Mouse (Mus musculus): ENCODE measurements around the gene Misp.

The Misp gene

DNA sequence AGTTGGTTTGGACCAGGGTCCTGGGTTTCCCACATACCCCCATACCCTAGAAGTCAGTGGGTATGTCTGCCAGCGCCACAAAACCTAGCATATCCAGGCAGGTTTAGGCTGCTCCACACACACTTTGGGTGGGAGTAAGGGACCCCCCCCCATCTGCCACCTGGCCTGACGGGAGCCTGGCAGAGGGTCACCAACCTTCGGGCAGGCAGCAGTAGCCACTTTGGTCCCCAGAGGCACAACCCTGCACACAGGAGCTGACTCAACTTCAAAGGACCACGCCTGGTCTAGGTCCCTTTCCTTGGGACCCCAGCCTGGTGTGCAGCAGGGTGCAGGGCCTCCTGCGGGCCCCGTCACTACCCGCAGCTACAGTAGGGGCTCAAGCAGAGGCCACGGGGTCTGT lies 512 bp upstream of the Misp start:
- in situ Hi-C loops (cut with MboI, MseI): no loop called here

GRCm38 (mm10) chr10:79821731-79822130 lies 942 bp downstream of the Misp start:
- in situ Hi-C loops (cut with MboI, MseI): no loop called here

GRCm38 (mm10) chr10:79822372-79822771 lies 1.6 kb downstream of the Misp start:
- in situ Hi-C loops (cut with MboI, MseI): no loop called here

- in situ Hi-C loops (cut with MboI, MseI): no loop called here
These were observed 2.2 kb downstream of the Misp start for GRCm38 (mm10) chr10:79823011-79823410.

DNA sequence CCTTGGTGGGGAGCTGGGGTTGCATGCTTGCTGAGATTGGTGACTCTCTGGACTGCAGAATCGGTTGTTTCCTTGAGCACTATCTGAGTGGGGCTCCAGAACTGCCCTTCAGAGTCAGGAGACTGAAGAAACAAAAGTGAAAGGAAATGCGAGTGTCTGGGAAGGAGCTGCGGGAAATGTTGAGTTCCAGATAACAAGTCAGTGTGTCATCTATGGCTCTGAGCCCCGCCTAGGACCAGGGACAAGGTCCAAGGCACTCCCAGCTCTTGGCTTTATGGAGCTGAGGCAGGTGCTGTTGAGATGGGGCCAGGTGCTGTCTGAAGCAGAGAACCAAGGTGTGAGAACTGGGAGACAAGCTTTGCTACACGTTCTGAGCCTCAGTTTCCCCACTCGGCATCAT lies 3.6 kb downstream of the Misp start:
- in situ Hi-C loops (cut with MboI, MseI): no loop called here

GRCm38 (mm10) chr10:79831583-79831982 lies 10.8 kb downstream of the Misp start:
- in situ Hi-C loops (cut with MboI, MseI): loop anchor here (5.0 kb wide), 1 partner anchor 91 kb away; the partner anchor contains the start of gene R3hdm4

GRCm38 (mm10) chr10:79832026-79832785 lies 11.4 kb downstream of the Misp start:
- in situ Hi-C loops (cut with MboI, MseI): loop anchor here (5.0 kb wide), 1 partner anchor 90 kb away; the partner anchor contains the start of gene R3hdm4

GRCm38 (mm10) chr10:79832786-79833181 lies 12.0 kb downstream of the Misp start:
- in situ Hi-C loops (cut with MboI, MseI): loop anchor here (5.0 kb wide), 1 partner anchor 90 kb away; the partner anchor contains the start of gene R3hdm4

DNA sequence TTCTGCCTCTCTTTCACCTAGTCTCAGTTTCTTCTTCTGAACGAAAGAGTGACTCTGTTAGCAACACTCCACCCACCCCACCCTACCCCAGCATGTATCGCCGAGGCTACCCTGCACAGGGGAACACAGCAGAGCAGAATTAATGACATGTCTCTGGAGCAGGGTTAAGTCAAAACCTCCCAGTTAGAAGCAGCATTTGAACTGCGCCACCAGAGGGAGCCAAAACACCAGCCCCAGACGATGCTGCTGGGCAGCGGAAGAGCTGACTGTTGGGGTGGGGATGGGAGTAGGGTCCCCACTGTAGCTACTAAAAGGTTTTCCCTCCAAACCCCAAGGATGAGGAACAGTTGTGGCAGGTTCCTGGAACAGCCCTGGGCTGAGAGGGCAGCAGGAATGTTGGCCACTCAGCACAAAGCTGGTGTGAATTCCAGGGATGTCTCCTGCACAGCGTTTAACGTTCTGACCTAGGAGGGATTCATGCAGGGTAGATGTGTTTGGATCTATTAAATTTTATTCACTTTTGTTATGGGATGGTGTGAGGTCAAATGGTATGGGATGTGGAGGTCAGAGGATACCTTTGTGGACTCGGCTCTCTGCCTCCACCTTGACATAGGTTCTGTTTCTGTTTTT lies 14.1 kb downstream of the Misp start:
- in situ Hi-C loops (cut with MboI, MseI): loop anchor here (5.0 kb wide), 1 partner anchor 87 kb away; the partner anchor contains the start of gene R3hdm4

DNA sequence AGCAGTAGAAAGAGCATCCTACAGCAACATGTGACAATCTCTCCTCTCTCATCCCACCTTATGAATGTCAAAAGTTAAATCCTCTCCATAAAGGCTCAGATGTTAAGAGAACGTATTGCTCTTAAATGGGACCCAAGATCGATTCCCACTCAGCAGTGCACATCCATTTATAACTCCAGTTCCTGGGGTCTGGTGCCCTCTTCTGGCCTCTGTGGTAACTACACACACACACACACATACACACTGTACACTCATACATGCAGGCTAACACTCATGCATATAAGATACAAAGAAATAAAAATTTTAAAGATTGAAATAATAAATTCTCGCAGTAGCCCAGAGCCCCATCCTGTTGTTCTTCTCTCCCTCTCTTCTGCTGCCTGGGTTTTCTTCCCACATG lies 16.1 kb downstream of the Misp start:
- in situ Hi-C loops (cut with MboI, MseI): no loop called here

DNA sequence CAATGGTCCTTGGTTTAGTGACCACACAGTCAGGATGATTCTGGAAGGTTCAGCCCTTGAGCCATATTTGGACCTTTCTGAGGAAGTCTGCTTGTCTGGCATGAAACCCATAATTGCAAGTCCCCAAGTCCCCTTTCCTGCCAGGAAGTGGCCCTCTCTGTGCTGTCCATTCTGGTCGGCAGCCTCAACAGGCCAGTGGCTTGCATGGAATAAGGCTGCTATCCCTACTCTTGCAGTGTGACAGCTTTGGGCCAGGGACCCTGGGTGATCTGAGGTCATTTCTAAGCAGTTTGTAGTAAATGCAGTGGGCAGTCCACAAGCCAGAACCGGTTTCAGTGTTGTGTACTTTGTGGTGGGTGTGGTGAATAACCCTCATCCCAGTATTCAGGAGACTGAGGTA lies 17.4 kb downstream of the Misp start:
- in situ Hi-C loops (cut with MboI, MseI): no loop called here

DNA sequence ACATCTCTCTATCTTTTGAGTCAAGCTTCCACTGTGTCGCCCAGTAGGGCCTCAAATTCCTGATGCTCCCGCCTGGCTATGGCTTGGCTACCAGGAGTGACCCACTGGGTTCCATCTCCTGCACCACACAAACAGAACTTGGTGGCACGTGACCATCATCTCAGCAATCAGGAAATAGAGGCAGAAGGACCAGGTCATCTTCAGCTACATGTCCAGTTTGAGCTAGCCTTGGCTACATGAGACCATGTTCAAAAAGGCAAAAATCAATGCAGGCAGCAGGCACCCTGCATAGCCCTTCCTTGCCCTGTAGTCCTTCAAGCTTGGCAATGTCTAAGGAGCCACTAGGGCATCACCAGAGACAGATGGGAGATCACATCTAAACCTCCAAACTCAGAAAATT lies 19.3 kb downstream of the Misp start:
- in situ Hi-C loops (cut with MboI, MseI): no loop called here

DNA sequence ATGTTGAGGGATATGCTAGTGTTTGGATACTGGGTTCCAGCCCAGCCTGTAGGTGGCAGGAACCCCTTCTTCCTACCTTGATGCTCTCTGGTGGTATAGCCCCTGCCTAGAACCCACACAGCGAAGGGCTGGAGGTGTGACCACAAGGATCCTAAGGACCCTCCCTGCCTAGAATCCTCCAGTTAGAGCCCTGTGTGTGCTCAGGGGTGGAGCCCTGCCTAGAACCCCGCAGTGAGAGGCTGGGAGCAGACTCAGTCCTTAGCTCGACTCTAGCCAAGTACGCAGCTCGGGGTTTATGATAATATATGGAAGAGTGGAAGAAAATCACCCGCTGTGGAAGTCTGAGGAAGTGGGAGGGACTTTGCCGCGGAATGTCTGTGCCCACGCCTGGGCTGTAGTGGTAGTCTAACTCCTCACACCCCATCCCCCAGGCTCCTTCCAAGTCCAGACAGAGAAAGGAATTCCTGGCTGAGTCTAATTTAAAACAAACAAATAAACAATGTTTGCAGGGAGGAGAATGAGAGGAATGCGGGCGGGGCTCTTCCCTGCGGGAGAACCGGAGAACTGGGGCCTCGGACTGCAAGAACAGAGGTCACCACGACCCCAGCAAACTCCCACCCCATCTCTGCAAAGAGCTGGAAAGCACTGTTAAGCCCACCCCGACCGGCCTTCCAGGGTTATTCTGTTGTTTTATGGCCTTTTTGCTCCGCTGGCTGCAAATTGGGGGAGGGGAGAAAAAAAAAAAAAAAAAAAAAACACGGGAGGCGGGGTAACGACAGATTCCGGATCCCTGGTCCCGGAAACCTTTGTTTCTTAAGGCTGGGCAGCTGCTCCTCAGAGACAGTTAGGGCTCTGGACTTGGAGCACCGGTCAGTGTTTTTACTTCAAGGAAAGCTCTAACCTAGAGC lies 20.1 kb downstream of the Misp start:
- in situ Hi-C loops (cut with MboI, MseI): no loop called here

GRCm38 (mm10) chr10:79842322-79842721 lies 21.5 kb downstream of the Misp start:
- in situ Hi-C loops (cut with MboI, MseI): no loop called here

- in situ Hi-C loops (cut with MboI, MseI): no loop called here
These were observed 22.7 kb downstream of the Misp start for GRCm38 (mm10) chr10:79843476-79843875.

DNA sequence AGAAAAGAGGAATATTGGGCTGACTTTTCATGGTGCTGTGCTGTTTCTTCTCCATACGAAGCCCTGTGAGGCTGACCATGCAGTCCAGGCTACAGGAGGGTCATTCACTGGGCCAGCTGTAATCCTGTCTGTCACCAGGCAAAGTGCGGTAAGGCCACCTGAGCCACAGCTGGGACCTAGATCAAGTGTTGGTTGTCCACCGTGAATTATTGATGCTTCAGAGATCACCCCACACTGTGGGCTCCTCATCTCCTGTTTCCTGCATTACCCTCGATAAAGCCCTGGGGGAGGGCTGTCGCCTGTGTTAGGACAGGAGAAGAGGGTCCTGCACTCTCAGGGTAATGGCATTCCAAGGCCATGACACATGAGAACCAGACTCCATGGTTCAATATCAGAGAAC lies 25.8 kb downstream of the Misp start:
- in situ Hi-C loops (cut with MboI, MseI): no loop called here

- in situ Hi-C loops (cut with MboI, MseI): loop anchor here (10.0 kb wide), 1 partner anchor 1325 kb away; the partner anchor contains the start of gene Eef2
These were observed 29.3 kb downstream of the Misp start for GRCm38 (mm10) chr10:79849941-79850628.

- in situ Hi-C loops (cut with MboI, MseI): loop anchor here (10.0 kb wide), 1 partner anchor 1323 kb away; the partner anchor contains the start of gene Eef2
These were observed 30.9 kb downstream of the Misp start for GRCm38 (mm10) chr10:79851653-79852052.

DNA sequence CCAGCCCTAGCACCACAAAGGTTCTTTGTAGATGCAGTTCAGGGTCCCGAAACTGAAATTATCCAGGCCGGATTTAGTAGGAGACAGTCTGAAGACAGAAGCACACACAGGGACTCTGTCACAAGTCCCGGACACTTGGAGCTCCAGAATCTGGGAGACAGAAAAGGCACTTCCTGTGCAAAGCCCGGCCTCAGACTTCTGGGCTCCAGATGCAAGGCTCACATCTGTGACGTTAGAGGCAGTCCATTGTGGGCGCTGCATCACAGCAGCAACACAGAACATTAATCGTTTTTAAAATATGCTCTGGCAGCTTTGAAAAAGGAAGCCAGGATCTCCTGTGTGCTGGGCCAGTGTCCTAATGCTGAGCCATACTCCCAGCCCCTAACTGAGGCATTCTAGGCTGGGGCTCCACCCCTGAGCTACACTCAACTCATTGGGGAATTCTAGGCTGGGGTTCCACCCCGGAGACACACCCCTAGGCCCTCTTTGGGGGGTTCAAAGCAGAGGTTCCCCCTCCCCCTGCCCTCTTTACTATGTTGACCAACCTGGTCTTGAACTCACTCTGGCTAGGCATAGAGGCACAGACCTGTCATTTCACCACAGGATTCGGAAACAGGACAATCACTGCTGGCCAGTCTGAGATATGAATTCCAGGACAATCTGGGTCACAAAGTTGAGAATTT lies 31.5 kb downstream of the Misp start:
- in situ Hi-C loops (cut with MboI, MseI): loop anchor here (10.0 kb wide), 1 partner anchor 1323 kb away; the partner anchor contains the start of gene Eef2

DNA sequence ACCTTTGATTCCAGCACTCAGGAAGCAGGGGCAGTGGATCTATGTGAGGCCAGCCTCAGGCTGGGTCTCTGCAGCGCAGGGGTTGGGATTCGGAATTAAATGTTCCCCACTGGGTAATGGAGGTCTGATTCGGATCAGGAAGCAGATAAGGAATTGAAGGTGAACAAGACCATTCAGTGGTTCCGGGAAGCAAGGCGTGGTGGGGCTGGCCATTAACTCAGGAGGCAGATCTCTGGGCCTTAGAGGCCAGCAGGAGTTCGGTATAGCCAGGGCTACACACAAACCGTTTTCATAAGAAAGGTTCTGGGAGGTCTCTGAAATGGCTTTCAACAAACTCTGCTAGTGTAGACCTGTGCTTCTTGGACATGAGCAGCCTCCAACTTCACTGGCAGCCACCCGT lies 32.0 kb downstream of the Misp start:
- in situ Hi-C loops (cut with MboI, MseI): loop anchor here (10.0 kb wide), 1 partner anchor 1322 kb away; the partner anchor contains the start of gene Eef2
